Mouse (Mus musculus) bone marrow macrophage, adult 2 months (primary cell): ENCODE data around the gene Smg6.

ENCODE experiments used
- CTCF ChIP-seq: IDR thresholded peaks from 2 replicates; pipeline ENCODE4 v1.5.1; 2012; ENCODE audit warnings: low read depth, mild to moderate bottlenecking, low read length, moderate library complexity
- POLR2A ChIP-seq: IDR thresholded peaks from 2 replicates; pipeline ENCODE4 v1.6.1; 2012; ENCODE audit warnings: mild to moderate bottlenecking, low read depth, low read length, borderline replicate concordance

DNA sequence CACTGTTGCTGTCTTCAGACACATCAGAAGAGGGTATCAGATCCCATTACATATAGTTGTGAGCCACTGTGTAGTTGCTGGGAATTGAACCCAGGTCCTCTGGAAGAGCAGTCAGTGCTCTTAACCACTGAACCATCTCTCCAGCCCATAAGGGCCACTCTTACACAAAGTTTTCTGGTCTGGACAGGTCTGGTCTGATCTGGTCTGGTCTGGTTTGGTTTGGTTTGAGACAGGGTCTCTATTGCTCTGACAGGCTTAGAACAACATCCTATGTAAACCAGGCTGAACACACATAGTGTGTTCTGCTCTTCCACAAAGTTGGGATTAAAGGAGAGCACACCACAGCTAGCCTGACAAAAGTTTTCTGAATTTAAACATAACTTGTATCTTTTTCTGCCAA is 30.4 kb downstream of the Smg6 start:
- TF ChIP-seq CTCF = no peak
- no peak for TF ChIP-seq POLR2A
